Mouse (Mus musculus) left cerebral cortex, adult 11 months (tissue): ENCODE measurements at regions not wholly inside any gene's neighbourhood (a gene's known extent, or its start where the extent isn't known, plus 50 kb on each side); places are given as distances from the start of the nearest gene placed in this dataset.

Experiments
- DNase-seq: peaks from one replicate; pipeline ENCODE4 v3.0.0; 2022; ENCODE audit warnings: low spot score

DNA sequence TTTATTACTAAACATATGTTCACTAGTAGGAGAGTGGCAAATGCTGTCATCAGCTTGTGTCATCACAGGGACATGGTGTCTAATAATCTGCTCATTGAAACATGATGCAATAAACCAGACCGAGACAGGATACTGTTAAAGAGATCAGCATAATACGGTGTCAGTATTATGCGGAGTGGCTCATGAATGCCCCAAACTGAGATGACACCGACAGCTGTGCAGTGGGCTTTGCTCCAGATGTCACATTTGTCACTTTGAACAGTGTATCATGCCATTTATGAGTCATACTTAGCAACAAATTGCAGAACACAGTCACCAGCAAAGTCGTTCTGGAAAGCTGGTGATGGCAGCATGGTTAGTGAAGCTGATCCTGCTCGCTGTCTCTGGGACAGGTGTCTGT is 527.2 kb downstream of the Triml1 start:
- DNase-seq, result peak; percentile 7

DNA sequence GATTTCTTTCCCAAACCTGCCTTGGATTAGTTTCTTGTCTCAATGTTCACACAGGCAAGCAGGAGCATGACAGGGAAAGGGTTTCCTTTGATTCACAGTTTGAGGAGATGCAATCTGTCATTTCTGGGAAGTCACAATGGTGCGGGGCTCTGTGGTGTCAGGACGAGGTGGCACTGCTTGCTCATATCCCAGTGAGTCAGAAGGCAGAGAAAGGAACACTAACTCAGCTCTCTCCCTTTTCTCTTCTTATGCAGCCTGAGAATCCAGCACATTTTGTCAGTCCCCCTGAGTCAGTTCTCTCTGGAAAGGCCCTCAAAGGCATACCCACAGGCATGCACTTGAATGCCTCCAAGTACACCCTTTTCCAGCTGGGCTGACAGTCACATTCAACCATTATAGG is 544.6 kb downstream of the Triml1 start:
- DNase-seq, result no peak
